Comparison of ENCODE assay signal across 10 mouse cellular contexts in the genomic region with DNA sequence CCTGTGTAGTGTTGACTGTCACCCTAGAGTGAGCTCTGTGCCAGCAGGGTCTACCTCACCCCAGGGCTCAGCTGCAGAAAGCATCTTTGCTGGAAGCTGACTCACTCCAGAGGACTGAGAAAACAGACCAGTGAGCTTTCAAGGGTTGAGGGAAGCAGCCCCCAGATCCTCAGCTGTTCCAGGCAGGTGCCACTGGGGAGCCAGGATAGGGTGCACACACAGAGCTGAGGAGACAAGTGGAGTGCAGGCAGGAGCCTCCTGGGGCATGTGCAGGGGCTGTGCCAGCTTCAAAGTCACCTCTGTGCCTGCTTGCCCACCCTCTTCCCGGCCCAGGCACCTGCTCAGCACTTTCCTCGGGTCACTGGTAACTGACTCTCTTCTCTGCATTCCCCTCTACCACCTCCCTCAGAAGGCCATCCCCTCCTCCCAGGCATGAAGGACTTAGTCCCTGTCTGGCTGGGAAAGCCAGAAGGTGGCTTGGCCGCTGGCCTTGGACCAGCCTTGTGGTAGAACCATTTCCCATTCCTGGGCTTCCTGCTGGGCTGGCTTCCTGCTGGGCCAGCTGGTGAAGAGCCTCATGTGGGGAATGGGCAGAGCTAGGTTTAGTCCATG. TPM values are rescaled to one million over a fixed set of nuclear protein-coding genes. Genes with fewer than 3 reads are reported as not detected.
A peak's percentile ranks its signal among the peaks of the same experiment; 100 is the strongest.
DNase-seq lines count a peak whose midpoint lies in the region; ATAC-seq lines count a peak whose summit lies in the region.
"Had no signal": no experiment of that assay in that cellular context is flagged by ENCODE, and none has a peak within 500 bp of the region (broad histone marks: within the 10 kb centered on the region; RNA-seq: fewer than 3 reads in every experiment).

No protein-coding gene starts in this region.

- ATAC-seq in forebrain, embryonic 13.5 days, result no peak
- ATAC-seq in midbrain, embryonic 13.5 days, result no peak
- ATAC-seq in intestine, embryonic 16.5 days, result no peak

- H3K27me3 ChIP-seq in forebrain, embryonic 13.5 days, result peaks cover 5% of the 10 kb centered on the region; the same call in 1 of the 2 replicates
- H3K27me3 ChIP-seq in midbrain, embryonic 13.5 days, result peaks cover 46% of the 10 kb centered on the region
- H3K27me3 ChIP-seq in intestine, embryonic 16.5 days (replicated peaks; ENCODE audit: control insufficient read depth, insufficient read depth, low read length), result no peaks in the 10 kb centered on the region

- peak overlapping the region; percentile 32 for H3K27ac ChIP-seq in forebrain, embryonic 13.5 days
- no peak overlapping the region for H3K27ac ChIP-seq in midbrain, embryonic 13.5 days
- H3K27ac ChIP-seq in intestine, embryonic 16.5 days (ENCODE audit: low read length), result no peak overlapping the region
- H3K27ac ChIP-seq: limb, embryonic 12.5 days had no signal

- no peaks in the 10 kb centered on the region for H3K36me3 ChIP-seq in forebrain, embryonic 13.5 days (ENCODE audit: poor library complexity, severe bottlenecking)
- H3K36me3 ChIP-seq in midbrain, embryonic 13.5 days, result no peaks in the 10 kb centered on the region
- no peaks in the 10 kb centered on the region for H3K36me3 ChIP-seq in intestine, embryonic 16.5 days (ENCODE audit: control insufficient read depth, insufficient read depth, low read length)
- H3K36me3 ChIP-seq: limb, embryonic 12.5 days had no signal

- H3K4me1 ChIP-seq in forebrain, embryonic 13.5 days, result peaks cover 85% of the 10 kb centered on the region
- H3K4me1 ChIP-seq in midbrain, embryonic 13.5 days (replicated peaks), result peaks cover 67% of the 10 kb centered on the region
- H3K4me1 ChIP-seq in intestine, embryonic 16.5 days (ENCODE audit: control insufficient read depth, insufficient read depth, low read length), result peaks cover 30% of the 10 kb centered on the region

- H3K9ac ChIP-seq in forebrain, embryonic 13.5 days, result no peak overlapping the region
- H3K9ac ChIP-seq in midbrain, embryonic 13.5 days (replicated peaks), result no peak overlapping the region
- no peak overlapping the region for H3K9ac ChIP-seq in intestine, embryonic 16.5 days (ENCODE audit: low read depth, low read length)
- H3K9ac ChIP-seq: limb, embryonic 12.5 days had no signal

- no peak overlapping the region for H3K4me2 ChIP-seq in forebrain, embryonic 13.5 days
- H3K4me2 ChIP-seq in midbrain, embryonic 13.5 days (replicated peaks), result no peak overlapping the region
- H3K4me2 ChIP-seq in intestine, embryonic 16.5 days (ENCODE audit: low read depth, low read length), result no peak overlapping the region
- H3K4me2 ChIP-seq: limb, embryonic 12.5 days had no signal

- 57% methylated on average over 3 of the region's 3 CpGs for WGBS in forebrain, embryonic 13.5 days
- 55% methylated on average over 3 of the region's 3 CpGs for WGBS in midbrain, embryonic 13.5 days
- WGBS in intestine, embryonic 16.5 days, result 58% methylated on average over 3 of the region's 3 CpGs

- peak; percentile 86 for DNase-seq in heart, adult 11 months
- no peak for DNase-seq in heart, postnatal 14 days
- peak; percentile 76 for DNase-seq in brain, adult 2 months (ENCODE audit: low read depth, low spot score)
- DNase-seq in kidney, postnatal 25 days, result peak; percentile 79 to 93
- no peak for DNase-seq in spleen, postnatal 14 days (ENCODE audit: low spot score in 2 of 2)
- DNase-seq: retina, postnatal 1 day had no signal

- intact Hi-C loops in heart, postnatal 14 days (cut with DNase I), result no loop called here

- H3K4me3 ChIP-seq in forebrain, embryonic 13.5 days, result no peak overlapping the region
- H3K4me3 ChIP-seq in midbrain, embryonic 13.5 days (replicated peaks), result no peak overlapping the region
- no peak overlapping the region for H3K4me3 ChIP-seq in intestine, embryonic 16.5 days (ENCODE audit: low read length)
- H3K4me3 ChIP-seq: limb, embryonic 12.5 days had no signal

- no peaks in the 10 kb centered on the region for H3K9me3 ChIP-seq in forebrain, embryonic 13.5 days (replicated peaks)
- no peaks in the 10 kb centered on the region for H3K9me3 ChIP-seq in midbrain, embryonic 13.5 days
- H3K9me3 ChIP-seq in intestine, embryonic 16.5 days (ENCODE audit: control insufficient read depth, low read length), result no peaks in the 10 kb centered on the region
- H3K9me3 ChIP-seq: limb, embryonic 12.5 days had no signal

RNA-seq across cellular contexts. Expression of a gene that starts 27.2 kb away (rescaled TPM):
- total RNA-seq in heart, postnatal 14 days (2021), result 10 to 100 TPM; 77.4 to 79.9 TPM
- 242 and 249 TPM in 2 replicates for polyA plus RNA-seq in forebrain, embryonic 13.5 days (2015; fragmentation: Nextera tagmentation; extraction: Ambion mirVana)
- 247 and 260 TPM in 2 replicates for polyA plus RNA-seq in midbrain, embryonic 13.5 days (2015; fragmentation: Nextera tagmentation; extraction: Ambion mirVana)
- polyA plus RNA-seq in intestine, embryonic 16.5 days (2015; fragmentation: Nextera tagmentation; extraction: Ambion mirVana), result 162 and 166 TPM in 2 replicates

RNA-seq across cellular contexts. Expression of a gene that starts 38.5 kb away (rescaled TPM):
- total RNA-seq in heart, postnatal 14 days (2021), result 100 to 1,000 TPM; 545 to 557 TPM
- 673 and 749 TPM in 2 replicates for polyA plus RNA-seq in forebrain, embryonic 13.5 days (2015; fragmentation: Nextera tagmentation; extraction: Ambion mirVana)
- polyA plus RNA-seq in midbrain, embryonic 13.5 days (2015; fragmentation: Nextera tagmentation; extraction: Ambion mirVana), result 750 and 771 TPM in 2 replicates
- polyA plus RNA-seq in intestine, embryonic 16.5 days (2015; fragmentation: Nextera tagmentation; extraction: Ambion mirVana), result 1,467 and 1,508 TPM in 2 replicates

Comparison
In these comparisons a context has a peak if more than half of its experiments do, and no peak if none do; other contexts are left out.
1. DNase-seq: peak in heart, adult 11 months (single experiment), brain, adult 2 months (single experiment) and kidney, postnatal 25 days (2 of 2); none in heart, postnatal 14 days (0 of 2) and spleen, postnatal 14 days (0 of 2).